Mouse (Mus musculus) T-helper 17 cell (primary cell): ENCODE data around the gene Hif3a.

Experiments used
- in situ Hi-C, 2 experiments: fragments of 300-600 bp; cut with MboI, MseI; formaldehyde crosslinking; loops; 1 replicate in 1 of 2; 2 replicates in 1 of 2; pipeline ENCODE4 v1.15.1; 2025; ENCODE audit warnings: high pct_unique_total_duplicates in 2 of 2

Hif3a gene

GRCm38 (mm10) chr7:17058071-17058689, 4.0 kb downstream of the Hif3a start:
- in situ Hi-C loops, result loop anchor here in 1 of 2 experiments (5.0 kb wide), 1 partner anchor 36 kb away; no protein-coding TSS in a partner anchor

GRCm38 (mm10) chr7:17056601-17057523, 5.4 kb downstream of the Hif3a start:
- in situ Hi-C loops, result loop anchor here in 1 of 2 experiments (5.0 kb wide), 1 partner anchor 35 kb away; no protein-coding TSS in a partner anchor

DNA sequence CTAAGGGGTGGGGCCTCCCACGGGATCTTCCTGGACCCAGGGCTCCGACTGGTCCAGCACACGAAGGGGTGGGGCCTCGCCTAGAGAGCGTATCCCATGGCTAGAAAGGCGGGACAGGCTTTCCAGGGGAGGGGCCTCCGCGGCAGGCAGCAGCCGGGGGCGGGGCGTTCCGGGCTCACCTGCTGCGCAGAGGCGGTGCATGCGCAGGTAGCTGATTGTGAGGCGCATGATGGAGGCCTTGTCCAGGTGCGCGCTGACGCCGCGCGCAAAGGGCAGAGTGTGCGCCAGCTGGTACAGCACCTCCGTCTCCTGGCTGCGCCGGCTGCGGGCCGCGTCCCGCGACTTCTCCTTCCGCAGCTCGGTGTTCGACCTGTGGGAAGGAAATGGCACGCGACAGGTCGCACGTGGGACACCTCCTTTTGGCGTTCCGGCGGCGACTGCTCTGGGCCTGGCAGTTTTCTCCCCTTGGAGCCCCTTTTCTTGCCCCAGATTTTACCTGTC, 6.1 kb downstream of the Hif3a start:
- in situ Hi-C loops, result loop anchor here in 1 of 2 experiments (5.0 kb wide), 1 partner anchor 34 kb away; no protein-coding TSS in a partner anchor

DNA sequence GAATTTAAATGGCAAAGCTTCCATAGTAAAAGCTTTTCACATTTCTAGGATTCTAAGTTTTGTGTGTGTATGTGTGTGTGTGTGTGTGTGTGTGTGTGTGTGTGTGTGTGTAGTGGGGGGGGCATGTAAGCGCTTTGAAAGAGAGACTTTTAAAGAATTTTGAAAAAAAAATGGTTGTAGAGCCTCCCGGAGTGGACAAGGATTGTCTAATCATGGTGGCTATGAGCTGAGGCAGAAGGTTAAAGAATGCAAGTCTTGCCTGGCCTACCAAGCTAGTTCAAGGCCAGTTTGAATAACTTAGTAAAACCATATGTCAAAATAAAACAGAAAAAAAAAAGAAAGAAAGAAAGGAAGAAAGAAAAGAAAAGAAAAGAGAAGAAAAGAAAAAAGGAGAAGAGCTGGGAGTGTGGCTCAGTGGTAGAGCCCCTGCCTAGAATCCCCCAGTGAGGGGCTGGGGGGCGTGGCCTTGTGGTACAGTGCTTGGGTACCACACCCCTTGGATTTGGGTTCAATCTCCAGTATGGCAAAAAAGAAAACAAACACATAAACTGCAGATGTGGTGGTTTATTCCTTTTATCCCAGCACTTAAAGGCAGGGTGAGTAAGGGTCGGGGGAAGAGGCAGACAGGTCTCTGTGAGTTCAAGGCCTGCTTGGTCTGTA, 6.8 kb downstream of the Hif3a start:
- in situ Hi-C loops, result loop anchor here in 1 of 2 experiments (5.0 kb wide), 1 partner anchor 33 kb away; no protein-coding TSS in a partner anchor

DNA sequence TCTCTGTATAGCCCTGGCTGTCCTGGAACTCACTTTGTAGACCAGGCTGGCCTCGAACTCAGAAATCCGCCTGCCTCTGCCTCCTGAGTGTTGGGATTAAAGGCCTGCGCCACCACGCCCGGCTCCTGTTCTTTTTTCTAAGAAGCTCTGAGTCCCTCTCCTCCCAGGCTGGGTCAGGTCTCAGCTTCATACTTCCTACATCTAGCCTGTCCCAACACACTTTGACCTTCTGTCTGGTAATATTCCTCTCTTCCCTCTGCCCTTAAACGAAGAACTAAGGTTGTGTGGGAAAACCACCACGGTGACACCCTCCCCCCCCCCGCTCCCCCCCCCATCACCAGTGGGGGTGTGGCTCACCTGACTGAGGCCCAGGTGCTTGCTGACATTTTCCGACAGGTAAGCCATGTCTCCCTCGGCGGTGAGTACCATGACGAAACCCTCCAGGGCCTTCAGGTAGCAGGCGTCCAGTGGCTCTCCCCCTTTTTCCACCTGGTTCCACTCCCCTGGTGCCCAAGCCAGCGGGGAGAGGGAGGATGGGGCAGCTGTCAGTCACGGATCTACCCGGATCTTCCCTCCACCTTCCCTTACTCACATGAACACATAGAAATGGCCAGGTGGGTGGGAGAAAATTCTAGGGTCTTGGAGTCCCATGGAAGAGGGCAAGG, 7.8 kb downstream of the Hif3a start:
- in situ Hi-C loops, result loop anchor here in 1 of 2 experiments (5.0 kb wide), 2 partner anchors 52 to 107 kb away; no protein-coding TSS in a partner anchor

- in situ Hi-C loops, result loop anchor here in 1 of 2 experiments (5.0 kb wide), 2 partner anchors 49 to 104 kb away; no protein-coding TSS in a partner anchor
Observed at GRCm38 (mm10) chr7:17050933-17051594, 11.2 kb downstream of the Hif3a start.

DNA sequence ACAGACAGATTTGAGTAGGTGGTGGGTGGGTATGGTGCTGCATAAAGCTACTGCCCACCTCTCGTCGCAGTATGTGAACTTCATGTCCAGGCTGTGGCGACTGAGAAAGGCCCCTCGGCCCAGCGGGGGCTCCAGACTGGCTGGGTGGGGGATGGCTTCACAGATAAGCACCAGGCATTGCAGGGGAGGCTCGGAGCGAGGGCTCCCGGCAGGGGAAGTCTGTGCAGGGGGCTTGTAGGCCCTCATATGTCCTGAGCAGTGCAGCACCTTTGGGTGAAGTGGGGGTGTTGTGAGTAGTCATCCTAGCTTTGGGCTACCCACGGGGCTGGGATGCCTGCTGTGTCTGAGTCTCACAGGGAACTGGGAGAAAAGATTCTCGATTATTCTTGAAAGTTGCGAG, 11.7 kb downstream of the Hif3a start:
- in situ Hi-C loops, result loop anchor here in 1 of 2 experiments (5.0 kb wide), 2 partner anchors 48 to 103 kb away; no protein-coding TSS in a partner anchor

- in situ Hi-C loops, result no loop called here
Observed at GRCm38 (mm10) chr7:17048431-17049190, 13.6 kb downstream of the Hif3a start.

- in situ Hi-C loops, result no loop called here
Observed at GRCm38 (mm10) chr7:17047041-17047682, 15.1 kb downstream of the Hif3a start.

DNA sequence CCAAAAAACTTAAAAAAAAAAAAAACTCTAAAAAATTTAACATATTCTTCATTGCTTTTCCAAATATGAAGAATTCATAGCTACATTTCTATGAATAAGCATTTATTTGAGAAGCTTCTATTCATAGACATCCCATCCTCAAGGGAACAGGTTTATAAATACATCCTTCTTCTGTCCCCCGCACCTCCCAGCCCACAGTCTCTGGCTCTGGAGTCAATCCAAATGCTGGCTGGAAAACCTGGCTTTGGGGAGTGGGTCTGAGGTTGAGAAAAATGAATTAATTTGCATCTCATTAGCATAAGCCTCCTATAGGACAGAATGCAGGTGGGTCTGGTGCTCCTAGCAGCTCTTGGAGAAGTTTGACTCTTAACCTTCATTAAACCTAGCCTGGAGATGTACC, 16.5 kb downstream of the Hif3a start:
- in situ Hi-C loops, result no loop called here

- in situ Hi-C loops, result no loop called here
Observed at GRCm38 (mm10) chr7:17039373-17039772, 22.9 kb downstream of the Hif3a start.

DNA sequence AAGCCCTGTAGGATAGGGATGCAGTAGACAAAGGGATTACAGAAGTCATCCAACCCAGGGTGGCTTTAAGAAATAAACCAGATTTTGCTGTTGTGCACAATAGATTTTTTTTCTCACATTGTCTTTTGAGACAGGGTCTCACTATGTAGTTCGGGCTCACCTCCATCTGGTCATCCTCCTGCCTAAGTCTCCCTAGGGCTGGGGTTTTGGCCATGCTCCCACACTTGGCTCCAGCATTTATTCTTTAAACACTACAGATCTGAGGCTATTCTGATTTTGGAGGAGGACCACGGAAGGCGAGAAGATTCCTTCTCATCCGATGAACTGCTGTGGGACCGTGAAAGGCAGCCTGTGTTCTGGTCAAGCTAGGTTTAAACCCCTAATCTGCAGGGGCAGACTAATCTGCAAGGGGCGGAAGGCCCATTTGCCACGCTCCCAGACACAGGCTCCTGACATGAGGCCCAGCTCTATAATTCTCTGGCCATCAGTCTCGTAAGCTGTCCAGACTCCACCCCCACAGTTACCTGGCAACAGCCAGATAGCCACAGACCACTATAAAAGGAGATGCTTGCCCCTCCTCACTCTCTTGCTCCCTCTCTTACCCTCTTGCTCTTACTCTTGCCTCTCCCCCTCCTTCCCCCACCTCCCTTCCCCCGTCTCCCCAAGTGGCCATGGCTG, 24.1 kb downstream of the Hif3a start:
- in situ Hi-C loops, result no loop called here

- in situ Hi-C loops, result no loop called here
Observed at GRCm38 (mm10) chr7:17030239-17030638, 32.0 kb downstream of the Hif3a start.

GRCm38 (mm10) chr7:17028923-17029322, 33.3 kb downstream of the Hif3a start:
- in situ Hi-C loops, result no loop called here

GRCm38 (mm10) chr7:17027588-17028343, 34.5 kb downstream of the Hif3a start, which contains the start of gene Ppp5c:
TSS of gene Ppp5c (minus strand) at chr7:17027924.
- in situ Hi-C loops, result no loop called here

DNA sequence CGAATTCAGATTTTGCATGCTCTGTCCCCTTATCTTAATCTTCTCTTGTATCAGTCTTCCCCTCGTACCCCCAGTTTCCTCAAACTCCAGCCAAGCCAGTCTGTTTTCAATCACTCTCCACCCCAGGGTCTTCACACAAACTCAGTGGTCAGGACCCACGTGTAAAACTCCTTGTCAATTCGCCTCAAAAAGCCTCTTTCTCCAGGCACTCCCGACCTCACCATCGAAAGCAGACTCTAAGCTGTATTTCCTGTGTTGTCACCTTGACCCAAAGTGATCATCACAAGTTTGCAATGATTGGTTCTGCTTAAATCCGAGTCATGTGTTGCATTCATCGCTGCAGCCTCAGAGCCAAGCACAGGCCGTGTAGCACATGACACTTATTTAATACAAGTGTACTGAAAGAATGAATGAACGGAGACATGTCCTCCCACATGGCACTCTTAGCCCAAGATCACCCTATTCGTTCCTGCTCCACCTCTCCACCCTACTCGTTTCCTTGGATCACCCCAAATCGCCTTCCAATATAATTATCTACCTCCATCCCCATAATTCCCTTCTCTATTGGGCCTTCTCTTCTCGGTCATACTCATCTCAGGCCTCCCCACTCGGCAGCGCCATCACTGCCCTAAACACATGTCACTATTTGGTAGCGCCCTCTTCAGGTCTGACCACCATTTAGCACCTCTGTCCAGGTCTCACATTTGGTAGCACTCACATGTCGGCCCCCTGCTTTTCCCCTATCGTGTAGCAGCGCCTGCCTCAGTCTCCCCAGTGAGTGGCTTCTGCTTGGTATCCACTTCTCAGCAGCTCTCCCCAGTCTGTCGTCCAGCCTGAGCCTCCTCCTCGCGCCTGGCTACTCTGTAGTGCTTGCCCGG, 35.3 kb downstream of the Hif3a start:
- in situ Hi-C loops, result no loop called here
